Mouse (Mus musculus): ENCODE measurements around the gene Hist2h3c2.

DNA sequence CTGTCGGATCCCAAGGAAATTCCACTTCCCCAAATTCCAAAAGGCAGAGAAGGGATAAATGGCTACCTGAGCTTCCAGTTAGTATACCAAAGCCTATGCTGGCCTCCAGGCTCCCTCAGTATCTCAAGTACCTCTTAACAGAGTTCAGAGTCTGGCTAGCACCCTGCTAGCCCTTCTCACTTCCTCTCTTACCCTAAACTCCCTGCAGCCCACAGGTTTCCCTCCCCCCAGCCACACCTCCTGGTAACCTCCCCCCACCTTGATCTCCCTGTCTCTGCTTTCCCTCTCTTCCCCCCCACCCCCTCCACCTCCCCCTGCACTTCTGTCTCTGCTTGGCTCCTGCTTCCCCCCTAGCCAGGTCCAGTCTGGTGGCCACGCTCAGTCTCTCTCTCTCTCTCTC, 39.2 kb downstream of the Hist2h3c2 start:
- no peak for TF ChIP-seq CTCF (IDR thresholded peaks at IDR 0.05; ENCODE audit: borderline replicate concordance, insufficient read depth, low read length)
- TF ChIP-seq POLR2A (IDR thresholded peaks at IDR 0.05; ENCODE audit: low read depth, low read length): no peak
